Mouse (Mus musculus) liver, embryonic 14.5 days (tissue): ENCODE measurements around the gene Ccnj.
A peak's percentile ranks its signal among the peaks of the same experiment; 100 is the strongest.

Source experiments
- CTCF ChIP-seq: IDR thresholded peaks from 2 replicates; pipeline ENCODE4 v1.5.1; 2016; ENCODE audit warnings: antibody characterized with exemption, low read depth, control low read depth
- EP300 ChIP-seq: IDR thresholded peaks from 2 replicates; pipeline ENCODE4 v1.6.1; 2016; ENCODE audit warnings: antibody characterized with exemption, low read depth

DNA sequence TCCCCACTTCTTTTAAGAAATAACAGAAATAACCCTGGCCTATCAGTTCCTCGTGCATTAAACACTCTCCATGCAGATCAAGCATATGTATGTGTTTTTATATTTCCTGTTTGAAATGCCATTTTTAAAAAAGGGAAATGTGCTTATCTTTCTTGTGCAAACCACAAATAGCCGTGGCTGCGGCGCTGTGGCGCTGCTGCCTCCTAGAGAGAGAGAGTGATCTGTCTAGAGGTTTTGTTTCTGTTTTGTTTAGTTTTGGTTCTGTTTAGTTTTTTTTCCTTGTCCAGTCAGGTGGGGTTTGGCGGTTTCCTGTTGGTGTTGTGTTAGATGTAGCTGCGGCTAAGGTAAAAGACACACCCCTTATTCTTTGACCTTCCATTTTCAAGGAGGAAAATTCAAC, 12.3 kb upstream of the Ccnj start:
- peak; percentile 59 for TF ChIP-seq CTCF
- peak; percentile 61 for TF ChIP-seq EP300
